Mouse (Mus musculus): ENCODE measurements around the gene Adh5. TPM values are rescaled to one million over a fixed set of nuclear protein-coding genes. Genes with fewer than 3 reads are reported as not detected.
A peak's percentile ranks its signal among the peaks of the same experiment; 100 is the strongest.

Adh5 gene
- polyA plus RNA-seq (2012; ENCODE audit: insufficient read depth, insufficient read length, missing spikeins), result 80.6 and 86.5 TPM in 2 replicates

GRCm38 (mm10) chr3:138442612-138443464 lies at the start of gene Adh5:
Adh5 (plus strand) TSS chr3:138443093.
- TF ChIP-seq CTCF (IDR thresholded peaks at IDR 0.05; ENCODE audit: low read depth, low read length), result no peak
- TF ChIP-seq POLR2A (IDR thresholded peaks at IDR 0.05; ENCODE audit: borderline replicate concordance, low read depth, low read length), result no peak
- H3K27ac ChIP-seq (ENCODE audit: insufficient read depth, low read depth, low read length), result peak within 1 kb of the TSS; percentile 51
- H3K4me1 ChIP-seq (ENCODE audit: control insufficient read depth, insufficient read depth, low read length), result peaks cover 8% of the 10 kb centered on the region
- peak within 1 kb of the TSS; percentile 79 for H3K4me3 ChIP-seq (ENCODE audit: insufficient read depth, low read length)

GRCm38 (mm10) chr3:138404872-138405271 lies 38.0 kb upstream of the Adh5 start:
- no peak overlapping the region for H3K4me3 ChIP-seq (ENCODE audit: insufficient read depth, low read length)
- no peak overlapping the region for H3K27ac ChIP-seq (ENCODE audit: insufficient read depth, low read depth, low read length)

GRCm38 (mm10) chr3:138405341-138405740 lies 37.6 kb upstream of the Adh5 start:
- Histone ChIP-seq H3K4me1 (ENCODE audit: control insufficient read depth, insufficient read depth, low read length) (no peaks in the 10 kb centered on the region), H3K27ac (ENCODE audit: insufficient read depth, low read depth, low read length) (no peak overlapping the region), H3K4me3 (ENCODE audit: insufficient read depth, low read length) (no peak overlapping the region)
- TF ChIP-seq POLR2A (IDR thresholded peaks at IDR 0.05; ENCODE audit: borderline replicate concordance, low read depth, low read length) (no peak), CTCF (IDR thresholded peaks at IDR 0.05; ENCODE audit: low read depth, low read length) (no peak)

More at GRCm38 (mm10) chr3:138404872-138405271, 38.0 kb upstream of the Adh5 start:
- TF ChIP-seq POLR2A (IDR thresholded peaks at IDR 0.05; ENCODE audit: borderline replicate concordance, low read depth, low read length), result no peak
- TF ChIP-seq CTCF (IDR thresholded peaks at IDR 0.05; ENCODE audit: low read depth, low read length), result no peak
- no peaks in the 10 kb centered on the region for H3K4me1 ChIP-seq (ENCODE audit: control insufficient read depth, insufficient read depth, low read length)

- Histone ChIP-seq H3K4me3 (ENCODE audit: insufficient read depth, low read length) (no peak overlapping the region), H3K4me1 (ENCODE audit: control insufficient read depth, insufficient read depth, low read length) (no peaks in the 10 kb centered on the region), H3K27ac (ENCODE audit: insufficient read depth, low read depth, low read length) (no peak overlapping the region)
- no peak for TF ChIP-seq CTCF (IDR thresholded peaks at IDR 0.05; ENCODE audit: low read depth, low read length)
- TF ChIP-seq POLR2A (IDR thresholded peaks at IDR 0.05; ENCODE audit: borderline replicate concordance, low read depth, low read length), result no peak
These were observed 37.1 kb upstream of the Adh5 start for GRCm38 (mm10) chr3:138405840-138406239.

GRCm38 (mm10) chr3:138407920-138408319 lies 35.0 kb upstream of the Adh5 start:
- Histone ChIP-seq H3K27ac (ENCODE audit: insufficient read depth, low read depth, low read length) (no peak overlapping the region), H3K4me1 (ENCODE audit: control insufficient read depth, insufficient read depth, low read length) (no peaks in the 10 kb centered on the region), H3K4me3 (ENCODE audit: insufficient read depth, low read length) (no peak overlapping the region)
- no peak for TF ChIP-seq CTCF (IDR thresholded peaks at IDR 0.05; ENCODE audit: low read depth, low read length)
- TF ChIP-seq POLR2A (IDR thresholded peaks at IDR 0.05; ENCODE audit: borderline replicate concordance, low read depth, low read length), result no peak

GRCm38 (mm10) chr3:138409585-138409984 lies 33.3 kb upstream of the Adh5 start:
- no peaks in the 10 kb centered on the region for H3K4me1 ChIP-seq (ENCODE audit: control insufficient read depth, insufficient read depth, low read length)
- TF ChIP-seq POLR2A (IDR thresholded peaks at IDR 0.05; ENCODE audit: borderline replicate concordance, low read depth, low read length) (no peak), CTCF (IDR thresholded peaks at IDR 0.05; ENCODE audit: low read depth, low read length) (no peak)
- H3K27ac ChIP-seq (ENCODE audit: insufficient read depth, low read depth, low read length), result no peak overlapping the region
- H3K4me3 ChIP-seq (ENCODE audit: insufficient read depth, low read length), result no peak overlapping the region

- TF ChIP-seq POLR2A (IDR thresholded peaks at IDR 0.05; ENCODE audit: borderline replicate concordance, low read depth, low read length) (no peak), CTCF (IDR thresholded peaks at IDR 0.05; ENCODE audit: low read depth, low read length) (no peak)
- H3K27ac ChIP-seq (ENCODE audit: insufficient read depth, low read depth, low read length), result no peak overlapping the region
- H3K4me3 ChIP-seq (ENCODE audit: insufficient read depth, low read length), result no peak overlapping the region
- H3K4me1 ChIP-seq (ENCODE audit: control insufficient read depth, insufficient read depth, low read length), result no peaks in the 10 kb centered on the region
These were observed 32.7 kb upstream of the Adh5 start for GRCm38 (mm10) chr3:138410211-138410610.

- TF ChIP-seq POLR2A (IDR thresholded peaks at IDR 0.05; ENCODE audit: borderline replicate concordance, low read depth, low read length) (no peak), CTCF (IDR thresholded peaks at IDR 0.05; ENCODE audit: low read depth, low read length) (no peak)
These were observed 27.7 kb upstream of the Adh5 start, which contains the start of gene Adh4 for GRCm38 (mm10) chr3:138415121-138415690. Adh4 (plus strand) TSS chr3:138415466.

GRCm38 (mm10) chr3:138419369-138419768 lies 23.5 kb upstream of the Adh5 start:
- H3K4me3 ChIP-seq (ENCODE audit: insufficient read depth, low read length), result no peak overlapping the region
- TF ChIP-seq CTCF (IDR thresholded peaks at IDR 0.05; ENCODE audit: low read depth, low read length) (no peak), POLR2A (IDR thresholded peaks at IDR 0.05; ENCODE audit: borderline replicate concordance, low read depth, low read length) (no peak)
- H3K4me1 ChIP-seq (ENCODE audit: control insufficient read depth, insufficient read depth, low read length), result no peaks in the 10 kb centered on the region
- H3K27ac ChIP-seq (ENCODE audit: insufficient read depth, low read depth, low read length), result no peak overlapping the region

More at GRCm38 (mm10) chr3:138415121-138415690, 27.7 kb upstream of the Adh5 start, which contains the start of gene Adh4:
- H3K27ac ChIP-seq (ENCODE audit: insufficient read depth, low read depth, low read length), result no peak within 1 kb of the TSS
- no peak within 1 kb of the TSS for H3K4me3 ChIP-seq (ENCODE audit: insufficient read depth, low read length)
- no peaks in the 10 kb centered on the region for H3K4me1 ChIP-seq (ENCODE audit: control insufficient read depth, insufficient read depth, low read length)

GRCm38 (mm10) chr3:138420385-138420784 lies 22.5 kb upstream of the Adh5 start:
- no peak for TF ChIP-seq POLR2A (IDR thresholded peaks at IDR 0.05; ENCODE audit: borderline replicate concordance, low read depth, low read length)
- no peak for TF ChIP-seq CTCF (IDR thresholded peaks at IDR 0.05; ENCODE audit: low read depth, low read length)
- Histone ChIP-seq H3K4me1 (ENCODE audit: control insufficient read depth, insufficient read depth, low read length) (no peaks in the 10 kb centered on the region), H3K4me3 (ENCODE audit: insufficient read depth, low read length) (no peak overlapping the region), H3K27ac (ENCODE audit: insufficient read depth, low read depth, low read length) (no peak overlapping the region)

All from bone marrow macrophage, adult 2 months (primary cell).